Mouse (Mus musculus) hindbrain, postnatal 0 days (tissue): ENCODE results near the gene Galntl6. TPM values are rescaled to one million over a fixed set of nuclear protein-coding genes. Genes with fewer than 3 reads are reported as not detected.

Source experiments
- ATAC-seq: fragments of 200-750 bp; cut with Nextera tagmentation; 2 replicates; pipeline ENCODE4 v1.8.0; 2017; ENCODE audit warnings: mild to moderate bottlenecking, moderate TSS enrichment, moderate library complexity
- DNase-seq: peaks from one replicate; pipeline ENCODE4 v3.0.0-alpha.2; 2015; ENCODE audit warnings: low spot score
- H3K27ac ChIP-seq: fragments of 300-500 bp; sonication (generic); 2 replicates; pipeline ENCODE4 v1.5.1; 2014; ENCODE audit warnings: mild to moderate bottlenecking
- H3K27me3 ChIP-seq: fragments of 300-500 bp; sonication (generic); 2 replicates; pipeline ENCODE4 v1.6.1; 2014; ENCODE audit warnings: low read length, mixed read lengths; ENCODE audit not compliant: insufficient read depth
- H3K36me3 ChIP-seq: fragments of 300-500 bp; sonication (generic); 2 replicates; pipeline ENCODE4 v1.6.1; 2014; ENCODE audit warnings: low read length, mixed read lengths; ENCODE audit not compliant: insufficient read depth
- H3K4me1 ChIP-seq: fragments of 300-500 bp; sonication (generic); 2 replicates; pipeline ENCODE4 v1.6.1; 2014; ENCODE audit warnings: antibody characterized with exemption, low read length, mixed read lengths; ENCODE audit not compliant: insufficient read depth
- H3K4me2 ChIP-seq: fragments of 300-500 bp; sonication (generic); 2 replicates; pipeline ENCODE4 v1.6.1; 2014; ENCODE audit warnings: low read depth, mild to moderate bottlenecking, low read length, moderate library complexity, mixed read lengths
- H3K4me3 ChIP-seq: fragments of 300-500 bp; sonication (generic); 2 replicates; pipeline ENCODE4 v1.5.1; 2014; ENCODE audit warnings: low read length
- H3K9ac ChIP-seq: fragments of 300-500 bp; sonication (generic); replicated peaks from 2 replicates; pipeline ENCODE4 v1.6.1; 2014; ENCODE audit warnings: mild to moderate bottlenecking, low read length, moderate library complexity, mixed read lengths
- H3K9me3 ChIP-seq: fragments of 300-500 bp; sonication (generic); 2 replicates; pipeline ENCODE4 v1.6.1; 2016; ENCODE audit warnings: low read length, mixed read lengths
- CTCF ChIP-seq: IDR thresholded peaks from 2 replicates; pipeline ENCODE4 v1.5.1; 2016; ENCODE audit warnings: antibody characterized with exemption, control low read depth, low read depth
- WGBS: fragments of 180-500 bp; shearing (Covaris S2); extraction: QIAGEN DNeasy Blood & Tissue Kit; methylation state at CpG from one replicate; pipeline ENCODE4 v1.1.7; 2014; 5-methylcytosine and 5-hydroxymethylcytosine counted together
- polyA plus RNA-seq: library from polyadenylated mRNA; unstranded; fragments of >200 nt; fragmentation: Nextera tagmentation; extraction: Ambion mirVana; gene quantifications from 2 replicates; pipeline ENCODE4 v1.2.1, GENCODE M21; 2015
- total RNA-seq: library from RNA; depleted of rRNA; stranded (reverse); fragments of >200 nt; gene quantifications from 2 replicates; pipeline ENCODE4 v1.2.3, GENCODE M21; 2014

The Galntl6 gene
- total and polyA plus RNA-seq, 2 experiments from 2014 or later: 16.5 to 26.5 TPM

GRCm38 (mm10) chr8:58912840-58913639 lies 600 bp upstream of the Galntl6 start:
- TF ChIP-seq CTCF: no peak
- peak overlapping the region; percentile 71 for H3K9ac ChIP-seq

GRCm38 (mm10) chr8:58911677-58912076 lies 763 bp downstream of the Galntl6 start, which contains the start of gene BC030500:
TSS of gene BC030500 (plus strand) at chr8:58911755.
- peak; percentile 50; the same call in 1 of the 2 replicates for ATAC-seq
- DNase-seq: peak; percentile 33
- Histone ChIP-seq H3K4me2 (peak within 1 kb of the TSS; percentile 94), H3K27ac (peak within 1 kb of the TSS; percentile 82), H3K4me3 (peak within 1 kb of the TSS; percentile 73), H3K9me3 (no peaks in the 10 kb centered on the region), H3K27me3 (no peaks in the 10 kb centered on the region), H3K36me3 (no peaks in the 10 kb centered on the region), H3K9ac (peak within 1 kb of the TSS; percentile 71), H3K4me1 (no peaks in the 10 kb centered on the region)
- no peak for TF ChIP-seq CTCF
- WGBS: 5% methylated on average over 14 of the region's 14 CpGs

More at GRCm38 (mm10) chr8:58912840-58913639, 600 bp upstream of the Galntl6 start:
- no peaks in the 10 kb centered on the region for H3K4me1 ChIP-seq
- ATAC-seq (peak; percentile 66), DNase-seq (peak; percentile 59)
- peak overlapping the region; percentile 73 for H3K4me3 ChIP-seq
- no peaks in the 10 kb centered on the region for H3K36me3 ChIP-seq
- no peaks in the 10 kb centered on the region for H3K9me3 ChIP-seq
- peak overlapping the region; percentile 82 for H3K27ac ChIP-seq
- no peaks in the 10 kb centered on the region for H3K27me3 ChIP-seq
- WGBS: 1% methylated on average over 30 of the region's 30 CpGs
- peak overlapping the region; percentile 94 for H3K4me2 ChIP-seq

GRCm38 (mm10) chr8:58904465-58904864 lies 8.0 kb downstream of the Galntl6 start:
- H3K4me2 ChIP-seq: no peak overlapping the region
- no peak overlapping the region for H3K4me3 ChIP-seq
- H3K27ac ChIP-seq: no peak overlapping the region
- H3K27me3 ChIP-seq: no peaks in the 10 kb centered on the region
- 42% methylated on average over 2 of the region's 2 CpGs for WGBS
- H3K36me3 ChIP-seq: no peaks in the 10 kb centered on the region
- no peak for ATAC-seq
- no peak for TF ChIP-seq CTCF
- no peak for DNase-seq
- H3K4me1 ChIP-seq: no peaks in the 10 kb centered on the region
- H3K9me3 ChIP-seq: no peaks in the 10 kb centered on the region
- no peak overlapping the region for H3K9ac ChIP-seq

- no peak overlapping the region for H3K27ac ChIP-seq
- WGBS: 71% methylated on average over 6 of the region's 6 CpGs
- ATAC-seq (no peak), DNase-seq (no peak)
- H3K36me3 ChIP-seq: no peaks in the 10 kb centered on the region
- H3K4me2 ChIP-seq: no peak overlapping the region
- no peaks in the 10 kb centered on the region for H3K9me3 ChIP-seq
- no peaks in the 10 kb centered on the region for H3K27me3 ChIP-seq
- H3K4me1 ChIP-seq: no peaks in the 10 kb centered on the region
- no peak overlapping the region for H3K4me3 ChIP-seq
- no peak for TF ChIP-seq CTCF
- H3K9ac ChIP-seq: no peak overlapping the region
Observed at GRCm38 (mm10) chr8:58895960-58896359, 16.5 kb downstream of the Galntl6 start.

GRCm38 (mm10) chr8:58890591-58890990 lies 21.8 kb downstream of the Galntl6 start:
- Histone ChIP-seq H3K4me1 (no peaks in the 10 kb centered on the region), H3K4me3 (no peak overlapping the region), H3K27ac (no peak overlapping the region), H3K27me3 (no peaks in the 10 kb centered on the region), H3K9me3 (no peaks in the 10 kb centered on the region), H3K36me3 (no peaks in the 10 kb centered on the region), H3K4me2 (no peak overlapping the region), H3K9ac (no peak overlapping the region)
- WGBS: 85% methylated on average over 3 of the region's 3 CpGs
- no peak for ATAC-seq
- no peak for DNase-seq
- no peak for TF ChIP-seq CTCF

- Histone ChIP-seq H3K4me1 (no peaks in the 10 kb centered on the region), H3K9me3 (no peaks in the 10 kb centered on the region), H3K4me3 (no peak overlapping the region), H3K9ac (no peak overlapping the region), H3K27me3 (no peaks in the 10 kb centered on the region), H3K4me2 (no peak overlapping the region), H3K27ac (no peak overlapping the region), H3K36me3 (no peaks in the 10 kb centered on the region)
- ATAC-seq (no peak), DNase-seq (peak; percentile 33)
- TF ChIP-seq CTCF: peak; percentile 48
- WGBS: 11% methylated on average over 1 of the region's 1 CpGs
Observed at GRCm38 (mm10) chr8:58886405-58886804, 26.0 kb downstream of the Galntl6 start.

- Histone ChIP-seq H3K4me1 (no peaks in the 10 kb centered on the region), H3K9me3 (no peaks in the 10 kb centered on the region), H3K9ac (no peak overlapping the region), H3K4me2 (no peak overlapping the region), H3K27me3 (no peaks in the 10 kb centered on the region), H3K27ac (no peak overlapping the region), H3K4me3 (no peak overlapping the region), H3K36me3 (no peaks in the 10 kb centered on the region)
- TF ChIP-seq CTCF: no peak
- no peak for DNase-seq
- no peak for ATAC-seq
Observed at GRCm38 (mm10) chr8:58824347-58824746, 88.1 kb downstream of the Galntl6 start.
